Mouse (Mus musculus): Measurements from ENCODE around the gene Mark4.
A peak's percentile ranks its signal among the peaks of the same experiment; 100 is the strongest.

- peak; percentile 80 for TF ChIP-seq CTCF (IDR thresholded peaks at IDR 0.05; ENCODE audit: insufficient read depth, low read length)
- TF ChIP-seq POLR2A (IDR thresholded peaks at IDR 0.05; ENCODE audit: borderline replicate concordance, extremely low read depth, low read depth, low read length), result no peak
Measured at GRCm38 (mm10) chr7:19503481-19504068, 45.0 kb upstream of the Mark4 start.
